Mouse (Mus musculus) heart, adult 8-10 months (tissue): ENCODE data around the gene Slc32a1. TPM values are rescaled to one million over a fixed set of nuclear protein-coding genes. Genes with fewer than 3 reads are reported as not detected.

Experiments used
- DNase-seq: peaks from one replicate; pipeline ENCODE4 v3.0.0; 2022; ENCODE audit warnings: low spot score
- total RNA-seq, 4 experiments: library from RNA; stranded (reverse); gene quantifications; 2 replicates each; pipeline ENCODE4 v1.2.4; 2022

Gene Slc32a1
- total RNA-seq = not detected

- no peak for DNase-seq
Measured at GRCm38 (mm10) chr2:158610488-158611325, at the start of gene Slc32a1. Slc32a1 (plus strand) TSS chr2:158610767.

- no peak for DNase-seq
Measured at GRCm38 (mm10) chr2:158560801-158561200, 49.8 kb upstream of the Slc32a1 start.

- DNase-seq = no peak
Measured at GRCm38 (mm10) chr2:158561371-158562144, 49.0 kb upstream of the Slc32a1 start.

- no peak for DNase-seq
Measured at GRCm38 (mm10) chr2:158570421-158571081, 40.0 kb upstream of the Slc32a1 start.

- no peak for DNase-seq
Measured at GRCm38 (mm10) chr2:158579979-158580378, 30.6 kb upstream of the Slc32a1 start.

- DNase-seq = peak; percentile 8
Measured at GRCm38 (mm10) chr2:158584621-158585358, 25.8 kb upstream of the Slc32a1 start.

- no peak for DNase-seq
Measured at GRCm38 (mm10) chr2:158588524-158589271, 21.9 kb upstream of the Slc32a1 start.

- no peak for DNase-seq
Measured at GRCm38 (mm10) chr2:158590495-158590894, 20.1 kb upstream of the Slc32a1 start.

- no peak for DNase-seq
Measured at GRCm38 (mm10) chr2:158591286-158591685, 19.3 kb upstream of the Slc32a1 start.

- DNase-seq = no peak
Measured at GRCm38 (mm10) chr2:158593371-158593770, 17.2 kb upstream of the Slc32a1 start.

- no peak for DNase-seq
Measured at GRCm38 (mm10) chr2:158595103-158595502, 15.5 kb upstream of the Slc32a1 start.

GRCm38 (mm10) chr2:158595577-158595976 lies 15.0 kb upstream of the Slc32a1 start:
- no peak for DNase-seq

- no peak for DNase-seq
Measured at GRCm38 (mm10) chr2:158596803-158597202, 13.8 kb upstream of the Slc32a1 start.

- no peak for DNase-seq
Measured at GRCm38 (mm10) chr2:158600517-158600916, 10.1 kb upstream of the Slc32a1 start.

- no peak for DNase-seq
Measured at GRCm38 (mm10) chr2:158601326-158601725, 9.2 kb upstream of the Slc32a1 start.

GRCm38 (mm10) chr2:158602663-158603062 lies 7.9 kb upstream of the Slc32a1 start:
- DNase-seq = no peak

GRCm38 (mm10) chr2:158606511-158606964 lies 4.0 kb upstream of the Slc32a1 start:
- no peak for DNase-seq

- no peak for DNase-seq
Measured at GRCm38 (mm10) chr2:158609681-158610080, 886 bp upstream of the Slc32a1 start.

GRCm38 (mm10) chr2:158611326-158611719 lies 756 bp downstream of the Slc32a1 start:
- no peak for DNase-seq
